Mouse (Mus musculus) kidney, adult 2 months (tissue): ENCODE measurements at regions not wholly inside any gene's neighbourhood (a gene's known extent, or its start where the extent isn't known, plus 50 kb on each side); places are given as distances from the start of the nearest gene placed in this dataset.

Experiments
- DNase-seq: peaks from one replicate; pipeline ENCODE4 v3.0.0; 2021
- H3K27ac ChIP-seq: fragments of 200-500 bp; 2 replicates; pipeline ENCODE4 v1.5.1; 2012; ENCODE audit warnings: low read depth, low read length, control low read depth, inconsistent platforms; ENCODE audit not compliant: insufficient read depth
- H3K27me3 ChIP-seq: fragments of 200-500 bp; replicated peaks from 2 replicates; pipeline ENCODE4 v1.6.1; 2012; ENCODE audit warnings: mild to moderate bottlenecking, moderate library complexity, low read length, inconsistent platforms; ENCODE audit not compliant: control insufficient read depth, insufficient read depth
- H3K36me3 ChIP-seq: fragments of 200-500 bp; 2 replicates; pipeline ENCODE4 v1.6.1; 2012; ENCODE audit warnings: mild to moderate bottlenecking, moderate library complexity, low read length, inconsistent platforms; ENCODE audit not compliant: control insufficient read depth, insufficient read depth
- H3K4me1 ChIP-seq: fragments of 200-500 bp; 2 replicates; pipeline ENCODE4 v1.6.1; 2011; ENCODE audit warnings: low read length; ENCODE audit not compliant: control insufficient read depth, insufficient read depth
- H3K4me3 ChIP-seq: fragments of 200-500 bp; 2 replicates; pipeline ENCODE4 v1.5.1; 2011; ENCODE audit warnings: mild to moderate bottlenecking, low read depth, low read length, control low read depth; ENCODE audit not compliant: insufficient read depth
- CTCF ChIP-seq: fragments of 200-500 bp; conservative IDR thresholded peaks from 2 replicates; pipeline ENCODE4 v1.5.1; 2011; ENCODE audit warnings: low read depth, mild to moderate bottlenecking, control low read depth, low read length, moderate library complexity, mixed read lengths; ENCODE audit not compliant: insufficient read depth, insufficient read length
- POLR2A ChIP-seq: fragments of 200-500 bp; IDR thresholded peaks from one replicate; pipeline ENCODE4 v1.6.1; 2011; ENCODE audit warnings: low read depth, low read length, control low read depth
- WGBS: fragments of 180-500 bp; shearing (Covaris S2); methylation state at CpG from one replicate; pipeline ENCODE4 v1.1.7; 2018; 5-methylcytosine and 5-hydroxymethylcytosine counted together

DNA sequence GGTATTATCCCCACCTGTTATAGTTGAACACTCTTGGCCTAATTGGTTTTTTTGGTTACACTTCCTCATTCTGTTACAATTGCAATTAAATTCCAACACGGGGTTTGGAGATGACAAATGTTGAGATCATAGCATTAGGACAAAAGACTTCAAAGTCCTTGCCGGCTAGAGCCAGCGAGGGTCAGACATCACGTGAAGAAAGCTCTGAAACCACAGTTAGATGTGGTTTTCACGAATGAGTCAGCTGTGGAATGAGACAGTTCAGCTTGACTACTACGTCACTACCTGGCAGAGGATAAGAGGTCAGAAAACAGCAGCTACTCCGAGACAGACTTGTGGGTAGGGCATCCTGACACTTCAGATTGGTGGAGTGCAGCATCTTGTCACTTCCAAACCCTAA lies 55.5 kb upstream of the Trio start:
- WGBS: 68% methylated on average over 7 of the region's 7 CpGs
- H3K36me3 ChIP-seq: no peaks in the 10 kb centered on the region
- no peaks in the 10 kb centered on the region for H3K27me3 ChIP-seq
- peak; percentile 12 for DNase-seq
- no peaks in the 10 kb centered on the region for H3K4me1 ChIP-seq
- H3K4me3 ChIP-seq: no peak overlapping the region
- no peak overlapping the region for H3K27ac ChIP-seq
- TF ChIP-seq CTCF (no peak), POLR2A (no peak)

DNA sequence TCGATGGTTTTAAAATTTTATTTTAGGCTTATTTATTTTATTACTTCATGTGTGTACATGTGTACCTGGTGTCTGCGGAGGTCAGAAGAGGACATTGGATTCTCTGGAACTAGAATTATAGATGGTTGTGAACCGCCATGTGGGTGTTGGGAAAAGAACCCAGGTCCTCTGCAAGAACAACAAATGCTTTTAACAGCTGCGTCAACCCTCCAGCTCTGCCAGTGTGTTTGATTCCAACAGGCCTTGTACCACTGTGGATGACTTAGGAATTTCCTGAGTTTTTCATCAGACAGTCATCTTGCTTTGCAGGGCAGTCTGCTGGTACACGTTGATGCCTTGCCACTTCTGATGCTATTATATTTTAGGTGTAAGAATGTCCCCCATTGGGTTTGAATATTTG lies 56.8 kb upstream of the Trio start:
- no peak for TF ChIP-seq CTCF
- TF ChIP-seq POLR2A: no peak
- DNase-seq: no peak
- no peak overlapping the region for H3K4me3 ChIP-seq
- WGBS: 87% methylated on average over 5 of the region's 5 CpGs
- no peaks in the 10 kb centered on the region for H3K4me1 ChIP-seq
- H3K27me3 ChIP-seq: no peaks in the 10 kb centered on the region
- H3K27ac ChIP-seq: no peak overlapping the region
- no peaks in the 10 kb centered on the region for H3K36me3 ChIP-seq

- Histone ChIP-seq H3K4me1 (no peaks in the 10 kb centered on the region), H3K4me3 (no peak overlapping the region), H3K27ac (no peak overlapping the region), H3K27me3 (no peaks in the 10 kb centered on the region), H3K36me3 (no peaks in the 10 kb centered on the region)
- TF ChIP-seq POLR2A: no peak
- no peak for TF ChIP-seq CTCF
- WGBS: 56% methylated on average over 5 of the region's 5 CpGs
- DNase-seq: peak; percentile 7
Observed at GRCm38 (mm10) chr15:28105956-28106355, 80.3 kb upstream of the Trio start.

DNA sequence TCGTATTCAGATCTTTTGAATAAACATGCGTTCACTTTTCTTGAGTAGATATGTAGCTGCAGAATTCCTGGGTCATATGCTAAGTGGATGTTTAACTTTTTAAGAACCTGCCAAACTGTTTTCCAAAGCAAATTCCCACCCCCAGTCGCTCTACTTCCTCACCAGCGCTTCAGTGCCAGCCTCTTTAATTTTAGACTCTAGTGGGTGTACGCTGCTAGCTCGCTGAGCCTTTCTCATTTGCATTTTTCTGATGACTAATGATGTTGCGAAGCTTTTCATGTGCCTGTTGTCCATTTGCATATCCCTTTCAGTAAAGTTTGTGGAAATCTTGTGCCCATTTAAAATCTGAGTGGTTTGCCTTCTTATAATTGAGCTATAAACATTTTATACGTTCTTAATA lies 84.3 kb upstream of the Trio start:
- Histone ChIP-seq H3K27me3 (no peaks in the 10 kb centered on the region), H3K36me3 (no peaks in the 10 kb centered on the region), H3K27ac (no peak overlapping the region), H3K4me1 (peaks cover 7% of the 10 kb centered on the region; the same call in 1 of the 2 replicates), H3K4me3 (no peak overlapping the region)
- peak; percentile 75 for DNase-seq
- no peak for TF ChIP-seq POLR2A
- TF ChIP-seq CTCF: no peak
- 36% methylated on average over 8 of the region's 8 CpGs for WGBS

DNA sequence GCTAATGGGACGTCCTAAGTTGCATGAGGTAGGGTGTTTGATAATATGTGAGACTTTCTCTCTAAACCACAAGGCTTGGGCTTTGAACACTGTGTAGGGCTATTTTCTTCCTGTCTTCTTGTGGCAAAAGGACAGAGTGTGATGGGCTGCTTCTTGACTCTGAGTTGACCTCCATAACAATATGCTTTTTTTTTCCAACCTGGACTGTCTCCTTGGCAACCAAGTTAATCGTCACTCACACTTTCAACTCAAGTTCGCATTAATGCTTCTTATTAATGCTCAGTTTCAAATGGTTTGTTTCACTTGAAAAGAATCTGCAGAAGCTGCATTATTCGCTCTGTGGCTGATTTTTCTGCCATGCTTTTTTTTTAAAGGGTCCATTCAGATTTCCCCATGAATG lies 87.8 kb upstream of the Trio start:
- Histone ChIP-seq H3K4me3 (no peak overlapping the region), H3K4me1 (peaks cover 7% of the 10 kb centered on the region; the same call in 1 of the 2 replicates), H3K27ac (no peak overlapping the region), H3K36me3 (no peaks in the 10 kb centered on the region), H3K27me3 (no peaks in the 10 kb centered on the region; the same call in 1 of the 2 replicates)
- DNase-seq: peak; percentile 72
- WGBS: 48% methylated on average over 4 of the region's 4 CpGs
- TF ChIP-seq CTCF (no peak), POLR2A (no peak)

GRCm38 (mm10) chr15:28114180-28114747 lies 88.6 kb upstream of the Trio start:
- 41% methylated on average over 6 of the region's 6 CpGs for WGBS
- Histone ChIP-seq H3K36me3 (no peaks in the 10 kb centered on the region), H3K4me1 (peaks cover 7% of the 10 kb centered on the region; the same call in 1 of the 2 replicates), H3K27me3 (no peaks in the 10 kb centered on the region; the same call in 1 of the 2 replicates), H3K27ac (peak overlapping the region; percentile 60), H3K4me3 (no peak overlapping the region)
- TF ChIP-seq CTCF (no peak), POLR2A (no peak)
- DNase-seq: peak; percentile 86

GRCm38 (mm10) chr15:28126846-28127245 lies 76.7 kb upstream of the Dnah5 start:
- 79% methylated on average over 3 of the region's 3 CpGs for WGBS
- Histone ChIP-seq H3K4me3 (no peak overlapping the region), H3K4me1 (no peaks in the 10 kb centered on the region), H3K27ac (no peak overlapping the region), H3K27me3 (no peaks in the 10 kb centered on the region), H3K36me3 (no peaks in the 10 kb centered on the region)
- TF ChIP-seq CTCF: no peak
- no peak for TF ChIP-seq POLR2A
- no peak for DNase-seq
